In genomic region chr17:31452816-31453215, GRCm38 (mm10) we compare ENCODE assay signal across 19 mouse cellular contexts.
A peak's percentile ranks its signal among the peaks of the same experiment; 100 is the strongest.
DNase-seq lines count a peak whose midpoint lies in the region; ATAC-seq and TF ChIP-seq lines count a peak whose summit lies in the region.
"Had no signal": no experiment of that assay in that cellular context is flagged by ENCODE, and none has a peak within 500 bp of the region (broad histone marks: within the 10 kb centered on the region; RNA-seq: fewer than 3 reads in every experiment).

No protein-coding gene starts in this region.

- H3K27me3 ChIP-seq in lung, embryonic 14.5 days (ENCODE audit: insufficient read depth, low read length) = no peaks in the 10 kb centered on the region
- H3K27me3 ChIP-seq in intestine, embryonic 15.5 days (replicated peaks) = no peaks in the 10 kb centered on the region
- H3K27me3 ChIP-seq in stomach, embryonic 15.5 days (replicated peaks) = no peaks in the 10 kb centered on the region
- H3K27me3 ChIP-seq: heart, embryonic 12.5 days; neural tube, embryonic 13.5 days had no signal

- H3K36me3 ChIP-seq in lung, embryonic 14.5 days (ENCODE audit: insufficient read depth) = 0 out of 2 replicates have a peak, but pooled peaks cover under 1% of the 10 kb centered on the region
- peaks cover 10% of the 10 kb centered on the region for H3K36me3 ChIP-seq in intestine, embryonic 15.5 days
- H3K36me3 ChIP-seq in stomach, embryonic 15.5 days = no peaks in the 10 kb centered on the region
- H3K36me3 ChIP-seq: heart, embryonic 12.5 days had no signal

- TF ChIP-seq CTCF in lung, embryonic 14.5 days (IDR thresholded peaks at IDR 0.05; ENCODE audit: low read depth) = no peak

- WGBS in lung, embryonic 14.5 days = 32% methylated on average over 2 of the region's 2 CpGs
- WGBS in intestine, embryonic 15.5 days = 47% methylated on average over 2 of the region's 2 CpGs
- WGBS in stomach, embryonic 15.5 days = 55% methylated on average over 2 of the region's 2 CpGs

- peaks cover 37% of the 10 kb centered on the region for H3K4me1 ChIP-seq in lung, embryonic 14.5 days (ENCODE audit: insufficient read depth)
- peaks cover 55% of the 10 kb centered on the region for H3K4me1 ChIP-seq in intestine, embryonic 15.5 days (replicated peaks)
- H3K4me1 ChIP-seq in stomach, embryonic 15.5 days = peaks cover 14% of the 10 kb centered on the region; the same call in 1 of the 2 replicates

- no peak overlapping the region for H3K9ac ChIP-seq in lung, embryonic 14.5 days
- H3K9ac ChIP-seq in intestine, embryonic 15.5 days = no peak overlapping the region
- H3K9ac ChIP-seq in stomach, embryonic 15.5 days = no peak overlapping the region
- H3K9ac ChIP-seq: heart, embryonic 12.5 days; neural tube, embryonic 13.5 days had no signal

- H3K4me2 ChIP-seq in lung, embryonic 14.5 days = no peak overlapping the region
- no peak overlapping the region for H3K4me2 ChIP-seq in intestine, embryonic 15.5 days (replicated peaks)
- H3K4me2 ChIP-seq in stomach, embryonic 15.5 days = no peak overlapping the region
- H3K4me2 ChIP-seq: heart, embryonic 12.5 days; neural tube, embryonic 13.5 days had no signal

- DNase-seq in lung, embryonic 14.5 days = no peak
- no peak for DNase-seq in lung, postnatal 10 days
- peak; percentile 63 for DNase-seq in R1 (ENCODE audit: low read depth, low spot score)
- DNase-seq in layer of hippocampus, adult 9-10 months (ENCODE audit: low spot score) = no peak
- DNase-seq: adrenal gland, postnatal 14 days; cerebellum, adult 8-10 months; cerebellum, postnatal 36 days; embryo, embryonic 11 days; kidney, adult 8-10 months; kidney, postnatal 10 days; left cerebral cortex, postnatal 4 days; midbrain, embryonic 14.5 days; thymus, adult 2 months had no signal

- ATAC-seq in lung, embryonic 14.5 days (ENCODE audit: insufficient read depth) = no peak
- ATAC-seq in intestine, embryonic 15.5 days = no peak
- no peak for ATAC-seq in stomach, embryonic 15.5 days (ENCODE audit: insufficient read depth, low FRiP score, low read depth)
- ATAC-seq in granulocyte monocyte progenitor cell, adult 5-6 weeks (replicated peaks; ENCODE audit: poor library complexity, severe bottlenecking) = no peak
- ATAC-seq: hindbrain, postnatal 0 days had no signal

- H3K27ac ChIP-seq in lung, embryonic 14.5 days (ENCODE audit: low read depth) = peak overlapping the region; percentile 86; the same call in 1 of the 2 replicates
- H3K27ac ChIP-seq in intestine, embryonic 15.5 days = peak overlapping the region; percentile 92
- peak overlapping the region; percentile 93 for H3K27ac ChIP-seq in stomach, embryonic 15.5 days
- H3K27ac ChIP-seq: neural tube, embryonic 13.5 days had no signal

- H3K9me3 ChIP-seq in lung, embryonic 14.5 days (ENCODE audit: low read depth, low read length) = no peaks in the 10 kb centered on the region
- H3K9me3 ChIP-seq in intestine, embryonic 15.5 days = no peaks in the 10 kb centered on the region
- H3K9me3 ChIP-seq in stomach, embryonic 15.5 days = no peaks in the 10 kb centered on the region
- H3K9me3 ChIP-seq: heart, embryonic 12.5 days; neural tube, embryonic 13.5 days had no signal

- H3K4me3 ChIP-seq in lung, embryonic 14.5 days (ENCODE audit: low read depth, low read length) = no peak overlapping the region
- no peak overlapping the region for H3K4me3 ChIP-seq in intestine, embryonic 15.5 days (replicated peaks)
- no peak overlapping the region for H3K4me3 ChIP-seq in stomach, embryonic 15.5 days (replicated peaks)
- H3K4me3 ChIP-seq: heart, embryonic 12.5 days; neural tube, embryonic 13.5 days had no signal
